In genomic region chr3:45375761-45376500, GRCm38 (mm10) we compare ENCODE assay signal across 8 mouse cellular contexts. TPM values are rescaled to one million over a fixed set of nuclear protein-coding genes. Genes with fewer than 3 reads are reported as not detected.
A peak's percentile ranks its signal among the peaks of the same experiment; 100 is the strongest.
DNase-seq lines count a peak whose midpoint lies in the region; ATAC-seq lines count a peak whose summit lies in the region.
"Had no signal": no experiment of that assay in that cellular context is flagged by ENCODE, and none has a peak within 500 bp of the region (broad histone marks: within the 10 kb centered on the region; RNA-seq: fewer than 3 reads in every experiment).

No protein-coding gene starts in this region.

- no peak overlapping the region for H3K27ac ChIP-seq in limb, embryonic 11.5 days (replicated peaks; ENCODE audit: low read depth, low read length)
- H3K27ac ChIP-seq in midbrain, embryonic 13.5 days = peak overlapping the region; percentile 90
- H3K27ac ChIP-seq in stomach, embryonic 16.5 days (ENCODE audit: low read length) = 0 out of 2 replicates have a peak overlapping the region, but pooled peaks have one; percentile 2
- H3K27ac ChIP-seq: macrophage had no signal

- no peaks in the 10 kb centered on the region for H3K36me3 ChIP-seq in limb, embryonic 11.5 days (ENCODE audit: control insufficient read depth, insufficient read depth, low read length)
- no peaks in the 10 kb centered on the region for H3K36me3 ChIP-seq in midbrain, embryonic 13.5 days
- no peaks in the 10 kb centered on the region for H3K36me3 ChIP-seq in stomach, embryonic 16.5 days (ENCODE audit: control insufficient read depth, insufficient read depth, low read length)

- 0 out of 2 replicates have a peak, but pooled peaks cover 4% of the 10 kb centered on the region for H3K4me1 ChIP-seq in limb, embryonic 11.5 days (ENCODE audit: control insufficient read depth, insufficient read depth, low read length)
- peaks cover 11% of the 10 kb centered on the region for H3K4me1 ChIP-seq in midbrain, embryonic 13.5 days (replicated peaks)
- peaks cover 16% of the 10 kb centered on the region for H3K4me1 ChIP-seq in stomach, embryonic 16.5 days (ENCODE audit: control insufficient read depth, insufficient read depth, low read length)

- peak overlapping the region; percentile 57 for H3K4me3 ChIP-seq in limb, embryonic 11.5 days (ENCODE audit: low read depth, low read length)
- H3K4me3 ChIP-seq in midbrain, embryonic 13.5 days (replicated peaks) = peak overlapping the region; percentile 81
- peak overlapping the region; percentile 67 for H3K4me3 ChIP-seq in stomach, embryonic 16.5 days (replicated peaks; ENCODE audit: low read length)

- WGBS in limb, embryonic 11.5 days = under 1% methylated on average over 27 of the region's 27 CpGs
- WGBS in midbrain, embryonic 13.5 days = under 1% methylated on average over 27 of the region's 27 CpGs
- under 1% methylated on average over 27 of the region's 27 CpGs for WGBS in stomach, embryonic 16.5 days

- peaks cover 17% of the 10 kb centered on the region for H3K27me3 ChIP-seq in limb, embryonic 11.5 days (ENCODE audit: control insufficient read depth, insufficient read depth, low read length)
- H3K27me3 ChIP-seq in midbrain, embryonic 13.5 days = no peaks in the 10 kb centered on the region
- H3K27me3 ChIP-seq in stomach, embryonic 16.5 days (ENCODE audit: control insufficient read depth, insufficient read depth, low read length) = peaks cover 17% of the 10 kb centered on the region

- peak overlapping the region; percentile 45; the same call in 1 of the 2 replicates for H3K9ac ChIP-seq in limb, embryonic 11.5 days (ENCODE audit: low read length)
- H3K9ac ChIP-seq in midbrain, embryonic 13.5 days (replicated peaks) = peak overlapping the region; percentile 81
- peak overlapping the region; percentile 64; the same call in 1 of the 2 replicates for H3K9ac ChIP-seq in stomach, embryonic 16.5 days (ENCODE audit: low read length)

- peak overlapping the region; percentile 92 for H3K4me2 ChIP-seq in limb, embryonic 11.5 days (ENCODE audit: low read depth, severe bottlenecking)
- peak overlapping the region; percentile 91 for H3K4me2 ChIP-seq in midbrain, embryonic 13.5 days (replicated peaks)
- H3K4me2 ChIP-seq in stomach, embryonic 16.5 days (ENCODE audit: low read depth, low read length) = peak overlapping the region; percentile 98

- H3K9me3 ChIP-seq in limb, embryonic 11.5 days (ENCODE audit: control insufficient read depth, low read length) = no peaks in the 10 kb centered on the region
- no peaks in the 10 kb centered on the region for H3K9me3 ChIP-seq in midbrain, embryonic 13.5 days
- H3K9me3 ChIP-seq in stomach, embryonic 16.5 days (replicated peaks; ENCODE audit: control insufficient read depth, low read length) = no peaks in the 10 kb centered on the region

- DNase-seq in adrenal gland, postnatal 36 days = peak; percentile 54 to 65
- DNase-seq in embryo, embryonic 9.5 days (ENCODE audit: extremely low spot score) = peak; percentile 89
- DNase-seq in kidney, adult 8-10 months = peak; percentile 24 to 62
- peak; percentile 92 for DNase-seq in limb, embryonic 11.5 days (ENCODE audit: low spot score)

- ATAC-seq in granulocyte monocyte progenitor cell, adult 5-6 weeks (replicated peaks; ENCODE audit: poor library complexity, severe bottlenecking) = peak; percentile 57
- 0 out of 2 replicates have a peak, but pooled peaks have one; percentile 8 for ATAC-seq in limb, embryonic 11.5 days (ENCODE audit: insufficient number of reproducible peaks, low FRiP score, low TSS enrichment, low read depth)
- ATAC-seq in midbrain, embryonic 13.5 days = peak; percentile 1; the same call in 1 of the 2 replicates
- no peak; the same call in 1 of the 2 replicates for ATAC-seq in stomach, embryonic 16.5 days (ENCODE audit: insufficient read depth, low FRiP score)

RNA-seq across cellular contexts. Expression of gene Pcdh10, which starts 2.3 kb away (rescaled TPM):
- total RNA-seq in adrenal gland, postnatal 36 days (2021) = 1 to 10 TPM; 3.0 to 4.2 TPM
- not detected in 2 replicates for total RNA-seq in granulocyte monocyte progenitor cell, adult 5-6 weeks (2014; fragmentation: Nextera tagmentation)
- total RNA-seq in granulocyte monocyte progenitor cell, adult 5-6 weeks (2017) = 0.05 TPM in 1 of 2 replicates, not detected in the other
- polyA plus RNA-seq in limb, embryonic 11.5 days (2014; fragmentation: Nextera tagmentation; extraction: Ambion mirVana) = 7.2 and 9.1 TPM in 2 replicates
- 14.6 and 15.6 TPM in 2 replicates for polyA plus RNA-seq in midbrain, embryonic 13.5 days (2015; fragmentation: Nextera tagmentation; extraction: Ambion mirVana)
- 0.57 and 0.65 TPM in 2 replicates for polyA plus RNA-seq in stomach, embryonic 16.5 days (2015; fragmentation: Nextera tagmentation; extraction: Ambion mirVana)
- polyA plus RNA-seq: macrophage had no signal
